In genomic region chr4:151302195-151303126, GRCm38 (mm10) we compare ENCODE assay signal across 8 mouse cellular contexts.
DNase-seq lines count a peak whose midpoint lies in the region; ATAC-seq lines count a peak whose summit lies in the region.

No protein-coding gene starts in this region.

- no peak overlapping the region for H3K4me3 ChIP-seq in embryonic facial prominence, embryonic 11.5 days (ENCODE audit: low read depth, low read length)
- no peak overlapping the region for H3K4me3 ChIP-seq in midbrain, embryonic 12.5 days

- no peaks in the 10 kb centered on the region for H3K36me3 ChIP-seq in embryonic facial prominence, embryonic 11.5 days (replicated peaks; ENCODE audit: control insufficient read depth, insufficient read depth, low read depth, low read length)
- H3K36me3 ChIP-seq in midbrain, embryonic 12.5 days, result no peaks in the 10 kb centered on the region

- ATAC-seq in embryonic facial prominence, embryonic 11.5 days (replicated peaks; ENCODE audit: insufficient number of reproducible peaks, low FRiP score, low TSS enrichment, low read depth), result peak; percentile 66
- ATAC-seq in midbrain, embryonic 12.5 days (ENCODE audit: low FRiP score, low read depth), result peak; percentile 47; the same call in 1 of the 2 replicates

- DNase-seq in adrenal gland, postnatal 10 days, result peak; percentile 43
- DNase-seq in adrenal gland, adult 8-10 months, result no peak
- peak; percentile 86 for DNase-seq in ES-CJ7 (ENCODE audit: low read depth, low spot score)
- DNase-seq in embryonic facial prominence, embryonic 11.5 days (ENCODE audit: low spot score), result peak; percentile 75
- peak; percentile 56 for DNase-seq in heart, postnatal 4 days
- DNase-seq in layer of hippocampus, postnatal 36 days, result peak; percentile 17 to 18
- peak; percentile 53 for DNase-seq in testis, postnatal 10 days (ENCODE audit: low spot score)

- no peak overlapping the region for H3K4me2 ChIP-seq in embryonic facial prominence, embryonic 11.5 days (ENCODE audit: low read depth, low read length)
- no peak overlapping the region for H3K4me2 ChIP-seq in midbrain, embryonic 12.5 days (replicated peaks)

- no peaks in the 10 kb centered on the region for H3K9me3 ChIP-seq in embryonic facial prominence, embryonic 11.5 days (replicated peaks; ENCODE audit: control insufficient read depth, low read length)
- H3K9me3 ChIP-seq in midbrain, embryonic 12.5 days, result 0 out of 2 replicates have a peak, but pooled peaks cover 3% of the 10 kb centered on the region

- 46% methylated on average over 11 of the region's 11 CpGs for WGBS in embryonic facial prominence, embryonic 11.5 days
- 57% methylated on average over 11 of the region's 11 CpGs for WGBS in midbrain, embryonic 12.5 days

- no peak overlapping the region for H3K9ac ChIP-seq in embryonic facial prominence, embryonic 11.5 days (replicated peaks; ENCODE audit: low read length)
- no peak overlapping the region for H3K9ac ChIP-seq in midbrain, embryonic 12.5 days (replicated peaks)

- no peak overlapping the region for H3K27ac ChIP-seq in embryonic facial prominence, embryonic 11.5 days (replicated peaks; ENCODE audit: low read depth, low read length)
- no peak overlapping the region for H3K27ac ChIP-seq in midbrain, embryonic 12.5 days (replicated peaks)

- H3K27me3 ChIP-seq in embryonic facial prominence, embryonic 11.5 days (ENCODE audit: control insufficient read depth, insufficient read depth, low read length), result no peaks in the 10 kb centered on the region
- H3K27me3 ChIP-seq in midbrain, embryonic 12.5 days, result peaks cover 18% of the 10 kb centered on the region; the same call in 1 of the 2 replicates

- no peaks in the 10 kb centered on the region for H3K4me1 ChIP-seq in embryonic facial prominence, embryonic 11.5 days (ENCODE audit: control insufficient read depth, insufficient read depth, low read length)
- peaks cover 11% of the 10 kb centered on the region; the same call in 1 of the 2 replicates for H3K4me1 ChIP-seq in midbrain, embryonic 12.5 days
